9 mouse cellular contexts compared by ENCODE assay signal in genomic region chr6:85372496-85372895, GRCm38 (mm10). TPM values are rescaled to one million over a fixed set of nuclear protein-coding genes. Genes with fewer than 3 reads are reported as not detected.
DNase-seq lines count a peak whose midpoint lies in the region; ATAC-seq lines count a peak whose summit lies in the region.
"Had no signal": no experiment of that assay in that cellular context is flagged by ENCODE, and none has a peak within 500 bp of the region (broad histone marks: within the 10 kb centered on the region; RNA-seq: fewer than 3 reads in every experiment).

No protein-coding gene starts in this region.

- no peak overlapping the region for H3K4me3 ChIP-seq in kidney, embryonic 14.5 days (ENCODE audit: low read length)
- H3K4me3 ChIP-seq in embryonic facial prominence, embryonic 13.5 days, result peak overlapping the region; percentile 81
- H3K4me3 ChIP-seq in heart, embryonic 12.5 days, result peak overlapping the region; percentile 80
- H3K4me3 ChIP-seq in midbrain, embryonic 12.5 days, result 0 out of 2 replicates have a peak overlapping the region, but pooled peaks have one; percentile 1

- DNase-seq in kidney, postnatal 10 days, result no peak
- DNase-seq in urinary bladder, postnatal 10 days (ENCODE audit: low spot score), result no peak
- DNase-seq in spleen, postnatal 10 days (ENCODE audit: low spot score in 2 of 2), result no peak

- H3K4me1 ChIP-seq in kidney, embryonic 14.5 days (ENCODE audit: control insufficient read depth, insufficient read depth, low read length), result peaks cover 26% of the 10 kb centered on the region
- peaks cover 45% of the 10 kb centered on the region for H3K4me1 ChIP-seq in embryonic facial prominence, embryonic 13.5 days
- peaks cover 68% of the 10 kb centered on the region for H3K4me1 ChIP-seq in heart, embryonic 12.5 days (replicated peaks)
- peaks cover 21% of the 10 kb centered on the region for H3K4me1 ChIP-seq in midbrain, embryonic 12.5 days

- no peaks in the 10 kb centered on the region for H3K9me3 ChIP-seq in kidney, embryonic 14.5 days (ENCODE audit: control insufficient read depth, low read length)
- H3K9me3 ChIP-seq in embryonic facial prominence, embryonic 13.5 days, result no peaks in the 10 kb centered on the region
- no peaks in the 10 kb centered on the region for H3K9me3 ChIP-seq in heart, embryonic 12.5 days (replicated peaks)
- no peaks in the 10 kb centered on the region for H3K9me3 ChIP-seq in midbrain, embryonic 12.5 days

- peak overlapping the region; percentile 90; the same call in 1 of the 2 replicates for H3K4me2 ChIP-seq in kidney, embryonic 14.5 days (replicated peaks; ENCODE audit: low read depth, low read length)
- peak overlapping the region; percentile 83 for H3K4me2 ChIP-seq in embryonic facial prominence, embryonic 13.5 days
- H3K4me2 ChIP-seq in heart, embryonic 12.5 days, result peak overlapping the region; percentile 78
- H3K4me2 ChIP-seq in midbrain, embryonic 12.5 days (replicated peaks), result peak overlapping the region; percentile 89

- no peak overlapping the region for H3K9ac ChIP-seq in kidney, embryonic 14.5 days (ENCODE audit: low read depth, low read length)
- peak overlapping the region; percentile 89; the same call in 1 of the 2 replicates for H3K9ac ChIP-seq in embryonic facial prominence, embryonic 13.5 days
- peak overlapping the region; percentile 97 for H3K9ac ChIP-seq in heart, embryonic 12.5 days
- H3K9ac ChIP-seq in midbrain, embryonic 12.5 days (replicated peaks), result no peak overlapping the region

- no peak for ATAC-seq in kidney, embryonic 14.5 days (ENCODE audit: low FRiP score, low TSS enrichment)
- ATAC-seq in embryonic facial prominence, embryonic 13.5 days (ENCODE audit: insufficient number of reproducible peaks, insufficient read depth, low FRiP score, low TSS enrichment, low read depth), result no peak
- ATAC-seq in heart, embryonic 12.5 days (ENCODE audit: insufficient number of reproducible peaks, low FRiP score), result no peak
- no peak for ATAC-seq in midbrain, embryonic 12.5 days (ENCODE audit: low FRiP score, low read depth)
- ATAC-seq in granulocyte monocyte progenitor cell, adult 5-6 weeks (replicated peaks; ENCODE audit: poor library complexity, severe bottlenecking), result no peak

- no peaks in the 10 kb centered on the region for H3K36me3 ChIP-seq in kidney, embryonic 14.5 days (ENCODE audit: control insufficient read depth, insufficient read depth, low read length)
- peaks cover 4% of the 10 kb centered on the region; the same call in 1 of the 2 replicates for H3K36me3 ChIP-seq in embryonic facial prominence, embryonic 13.5 days
- H3K36me3 ChIP-seq in heart, embryonic 12.5 days, result peaks cover 7% of the 10 kb centered on the region
- no peaks in the 10 kb centered on the region for H3K36me3 ChIP-seq in midbrain, embryonic 12.5 days

- no peaks in the 10 kb centered on the region; the same call in 1 of the 2 replicates for H3K27me3 ChIP-seq in kidney, embryonic 14.5 days (ENCODE audit: control insufficient read depth, insufficient read depth, low read length)
- no peaks in the 10 kb centered on the region for H3K27me3 ChIP-seq in embryonic facial prominence, embryonic 13.5 days
- H3K27me3 ChIP-seq in heart, embryonic 12.5 days (replicated peaks), result no peaks in the 10 kb centered on the region
- H3K27me3 ChIP-seq in midbrain, embryonic 12.5 days, result peaks cover 31% of the 10 kb centered on the region

- WGBS in kidney, embryonic 14.5 days, result 85% methylated on average over 2 of the region's 2 CpGs
- WGBS in embryonic facial prominence, embryonic 13.5 days, result 75% methylated on average over 2 of the region's 2 CpGs
- 75% methylated on average over 2 of the region's 2 CpGs for WGBS in heart, embryonic 12.5 days
- 74% methylated on average over 2 of the region's 2 CpGs for WGBS in midbrain, embryonic 12.5 days

- no peak overlapping the region for H3K27ac ChIP-seq in kidney, embryonic 14.5 days (ENCODE audit: low read depth, low read length)
- no peak overlapping the region for H3K27ac ChIP-seq in embryonic facial prominence, embryonic 13.5 days
- H3K27ac ChIP-seq in heart, embryonic 12.5 days (ENCODE audit: poor library complexity, severe bottlenecking), result peak overlapping the region; percentile 69
- no peak overlapping the region for H3K27ac ChIP-seq in midbrain, embryonic 12.5 days (replicated peaks)

RNA-seq across cellular contexts. Expression of gene Rab11fip5, which starts 1.9 kb away (rescaled TPM):
- 7.7 and 9.0 TPM in 2 replicates for polyA plus RNA-seq in kidney, embryonic 14.5 days (2014; fragmentation: Nextera tagmentation; extraction: Ambion mirVana)
- 13.6 and 14.7 TPM in 2 replicates for polyA plus RNA-seq in embryonic facial prominence, embryonic 13.5 days (2015; fragmentation: Nextera tagmentation; extraction: Ambion mirVana)
- 42.0 and 42.6 TPM in 2 replicates for polyA plus RNA-seq in heart, embryonic 12.5 days (2016; fragmentation: Nextera tagmentation; extraction: Ambion mirVana)
- polyA plus RNA-seq in midbrain, embryonic 12.5 days (2016; fragmentation: Nextera tagmentation; extraction: Ambion mirVana), result 9.7 and 10.1 TPM in 2 replicates
- total RNA-seq in granulocyte monocyte progenitor cell, adult 5-6 weeks (2014; fragmentation: Nextera tagmentation), result 5.4 TPM in 2 replicates
- 3.2 and 3.6 TPM in 2 replicates for total RNA-seq in granulocyte monocyte progenitor cell, adult 5-6 weeks (2017)

RNA-seq across cellular contexts. Expression of gene Sfxn5, which starts 39.3 kb away (rescaled TPM):
- 9.3 and 11.9 TPM in 2 replicates for polyA plus RNA-seq in kidney, embryonic 14.5 days (2014; fragmentation: Nextera tagmentation; extraction: Ambion mirVana)
- 7.0 and 8.2 TPM in 2 replicates for polyA plus RNA-seq in embryonic facial prominence, embryonic 13.5 days (2015; fragmentation: Nextera tagmentation; extraction: Ambion mirVana)
- 2.9 and 3.9 TPM in 2 replicates for polyA plus RNA-seq in heart, embryonic 12.5 days (2016; fragmentation: Nextera tagmentation; extraction: Ambion mirVana)
- polyA plus RNA-seq in midbrain, embryonic 12.5 days (2016; fragmentation: Nextera tagmentation; extraction: Ambion mirVana), result 8.2 and 9.5 TPM in 2 replicates
- 0.92 and 2.1 TPM in 2 replicates for total RNA-seq in granulocyte monocyte progenitor cell, adult 5-6 weeks (2014; fragmentation: Nextera tagmentation)
- 0.93 and 2.0 TPM in 2 replicates for total RNA-seq in granulocyte monocyte progenitor cell, adult 5-6 weeks (2017)

RNA-seq across cellular contexts. Expression of gene Noto, which starts 51.2 kb away (rescaled TPM):
- not detected in 2 replicates for polyA plus RNA-seq in kidney, embryonic 14.5 days (2014; fragmentation: Nextera tagmentation; extraction: Ambion mirVana)
- polyA plus RNA-seq in embryonic facial prominence, embryonic 13.5 days (2015; fragmentation: Nextera tagmentation; extraction: Ambion mirVana), result not detected in 2 replicates
- polyA plus RNA-seq in heart, embryonic 12.5 days (2016; fragmentation: Nextera tagmentation; extraction: Ambion mirVana), result not detected in 2 replicates
- not detected in 2 replicates for polyA plus RNA-seq in midbrain, embryonic 12.5 days (2016; fragmentation: Nextera tagmentation; extraction: Ambion mirVana)
- not detected in 2 replicates for total RNA-seq in granulocyte monocyte progenitor cell, adult 5-6 weeks (2014; fragmentation: Nextera tagmentation)
- total RNA-seq in granulocyte monocyte progenitor cell, adult 5-6 weeks (2017), result not detected in 2 replicates
- polyA plus RNA-seq: liver, embryonic 16.5 days had no signal

RNA-seq across cellular contexts. Expression of gene Smyd5, which starts 59.3 kb away (rescaled TPM):
- 54.8 and 68.4 TPM in 2 replicates for polyA plus RNA-seq in kidney, embryonic 14.5 days (2014; fragmentation: Nextera tagmentation; extraction: Ambion mirVana)
- polyA plus RNA-seq in embryonic facial prominence, embryonic 13.5 days (2015; fragmentation: Nextera tagmentation; extraction: Ambion mirVana), result 56.2 and 59.1 TPM in 2 replicates
- polyA plus RNA-seq in heart, embryonic 12.5 days (2016; fragmentation: Nextera tagmentation; extraction: Ambion mirVana), result 41.3 and 46.1 TPM in 2 replicates
- 51.4 and 54.8 TPM in 2 replicates for polyA plus RNA-seq in midbrain, embryonic 12.5 days (2016; fragmentation: Nextera tagmentation; extraction: Ambion mirVana)
- 54.1 and 64.2 TPM in 2 replicates for total RNA-seq in granulocyte monocyte progenitor cell, adult 5-6 weeks (2014; fragmentation: Nextera tagmentation)
- total RNA-seq in granulocyte monocyte progenitor cell, adult 5-6 weeks (2017), result 50.5 and 56.3 TPM in 2 replicates

Comparison
In these comparisons a context has a peak if more than half of its experiments do, and no peak if none do; other contexts are left out.
1. H3K9ac ChIP-seq: peak in embryonic facial prominence, embryonic 13.5 days (single experiment) and heart, embryonic 12.5 days (single experiment); none in kidney, embryonic 14.5 days (single experiment) and midbrain, embryonic 12.5 days (single experiment).
2. Peak in every context shown above with its lines, with median percentiles within 50 percentile points of each other: H3K4me2 ChIP-seq.